7 mouse cellular contexts compared by ENCODE assay signal in the genomic region with DNA sequence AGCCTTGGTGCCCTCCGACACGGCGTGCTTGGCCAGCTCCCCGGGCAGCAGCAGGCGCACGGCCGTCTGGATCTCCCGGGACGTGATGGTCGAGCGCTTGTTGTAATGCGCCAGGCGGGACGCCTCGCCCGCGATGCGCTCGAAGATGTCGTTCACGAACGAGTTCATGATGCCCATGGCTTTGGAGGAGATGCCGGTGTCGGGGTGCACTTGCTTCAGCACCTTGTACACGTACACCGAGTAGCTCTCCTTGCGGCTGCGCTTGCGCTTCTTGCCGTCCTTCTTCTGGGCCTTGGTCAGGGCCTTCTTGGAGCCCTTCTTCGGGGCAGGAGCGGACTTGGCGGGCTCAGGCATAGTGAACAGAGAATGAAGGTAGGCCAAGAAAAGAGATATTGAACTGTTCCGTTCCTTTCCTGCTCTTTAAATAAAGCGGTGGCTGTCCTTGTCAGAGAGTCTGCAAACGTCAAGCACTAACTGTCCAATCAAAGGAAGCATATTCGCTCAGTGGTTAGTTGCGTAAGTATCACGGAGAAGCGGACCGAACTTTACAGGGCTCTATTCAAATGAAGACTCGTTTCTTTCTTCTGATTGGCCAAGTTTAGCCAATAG. TPM values are rescaled to one million over a fixed set of nuclear protein-coding genes. Genes with fewer than 3 reads are reported as not detected.
DNase-seq lines count a peak whose midpoint lies in the region; ATAC-seq lines count a peak whose summit lies in the region.
"Not testable (repeated sequence)": the region's sequence is repeated elsewhere in the genome, so short reads cannot be mapped to it uniquely, and the experiment has no call there.

Gene Hist1h2bh, minus strand, starts transcription at position 394 of the 609 bp plus-strand sequence.

- H3K4me1 ChIP-seq in intestine, embryonic 15.5 days (replicated peaks): not testable (repeated sequence)

- peak within 1 kb of the TSS; percentile 45 for H3K9ac ChIP-seq in intestine, embryonic 15.5 days

- peak; percentile 95 for ATAC-seq in intestine, embryonic 15.5 days
- ATAC-seq in megakaryocyte-erythroid progenitor cell, adult 5-6 weeks (replicated peaks; ENCODE audit: low FRiP score, low TSS enrichment, poor library complexity, severe bottlenecking): peak; percentile 89

- peak within 1 kb of the TSS; percentile 44 for H3K4me3 ChIP-seq in intestine, embryonic 15.5 days (replicated peaks)

- H3K9me3 ChIP-seq in intestine, embryonic 15.5 days: not testable (repeated sequence)

- H3K36me3 ChIP-seq in intestine, embryonic 15.5 days: not testable (repeated sequence)

- intact Hi-C loops in left cerebral cortex, postnatal 36 days (cut with DNase I): not testable (repeated sequence)

- peak; percentile 79 for DNase-seq in adrenal gland, adult 8-10 months
- DNase-seq in embryo, embryonic 9.5 days (ENCODE audit: extremely low spot score): peak; percentile 91
- DNase-seq in gastrocnemius, postnatal 4 days (ENCODE audit: low spot score in 2 of 2): peak in 1 of 2 experiments; percentile 34
- peak; percentile 68 to 71 for DNase-seq in left cerebral cortex, postnatal 36 days (ENCODE audit: low spot score in 2 of 2)
- DNase-seq in right cerebral cortex, postnatal 4 days: peak; percentile 14

- H3K27me3 ChIP-seq in intestine, embryonic 15.5 days (replicated peaks): not testable (repeated sequence)

- under 1% methylated on average over 37 of the region's 42 CpGs for WGBS in intestine, embryonic 15.5 days

- peak within 1 kb of the TSS; percentile 67 for H3K4me2 ChIP-seq in intestine, embryonic 15.5 days (replicated peaks)

- H3K27ac ChIP-seq in intestine, embryonic 15.5 days: peak within 1 kb of the TSS; percentile 87

RNA-seq across cellular contexts. Expression of gene Hist1h2bh, which starts in this region (rescaled TPM):
- 1 to 10 TPM; 2.2 to 3.4 (median 2.9) TPM for total RNA-seq in adrenal gland, adult 8-10 months (2022)
- 10 to 100 TPM; 18.5 to 24.9 TPM for total RNA-seq in gastrocnemius, postnatal 4 days (2021)
- 1.1 and 1.3 TPM in 2 replicates for polyA plus RNA-seq in intestine, embryonic 15.5 days (2015; fragmentation: Nextera tagmentation; extraction: Ambion mirVana)
- 1 to 10 TPM in 1 of 2 experiments, under 1 TPM in 1; 0.79 to 1.2 TPM for total RNA-seq in left cerebral cortex, postnatal 36 days (2021)
- 31.9 and 110 TPM in 2 replicates for total RNA-seq in megakaryocyte-erythroid progenitor cell, adult 5-6 weeks (2014; fragmentation: Nextera tagmentation)
- 85.7 and 165 TPM in 2 replicates for total RNA-seq in megakaryocyte-erythroid progenitor cell, adult 5-6 weeks (2017)

Comparison
In these comparisons a context has a peak if more than half of its experiments do, and no peak if none do; other contexts are left out.
1. RNA of gene Hist1h2bh (total RNA-seq): 31.9 to 165 TPM in megakaryocyte-erythroid progenitor cell, adult 5-6 weeks and 18.5 to 24.9 TPM in gastrocnemius, postnatal 4 days; 2.2 to 3.4 TPM in adrenal gland, adult 8-10 months and 0.79 to 1.2 TPM in left cerebral cortex, postnatal 36 days; every median in the first group is over 4 times any median in the second.